Mouse (Mus musculus) ES-E14 (cell line): ENCODE results near the gene Dpysl5.

Source experiments
- HCFC1 ChIP-seq: IDR thresholded peaks from 2 replicates; pipeline ENCODE4 v1.6.1; 2012; ENCODE audit warnings: low read length, inconsistent platforms, borderline replicate concordance; ENCODE audit not compliant: insufficient read depth
- ZNF384 ChIP-seq: IDR thresholded peaks from 2 replicates; pipeline ENCODE4 v1.6.1; 2012; ENCODE audit warnings: low read depth, low read length, inconsistent platforms

DNA sequence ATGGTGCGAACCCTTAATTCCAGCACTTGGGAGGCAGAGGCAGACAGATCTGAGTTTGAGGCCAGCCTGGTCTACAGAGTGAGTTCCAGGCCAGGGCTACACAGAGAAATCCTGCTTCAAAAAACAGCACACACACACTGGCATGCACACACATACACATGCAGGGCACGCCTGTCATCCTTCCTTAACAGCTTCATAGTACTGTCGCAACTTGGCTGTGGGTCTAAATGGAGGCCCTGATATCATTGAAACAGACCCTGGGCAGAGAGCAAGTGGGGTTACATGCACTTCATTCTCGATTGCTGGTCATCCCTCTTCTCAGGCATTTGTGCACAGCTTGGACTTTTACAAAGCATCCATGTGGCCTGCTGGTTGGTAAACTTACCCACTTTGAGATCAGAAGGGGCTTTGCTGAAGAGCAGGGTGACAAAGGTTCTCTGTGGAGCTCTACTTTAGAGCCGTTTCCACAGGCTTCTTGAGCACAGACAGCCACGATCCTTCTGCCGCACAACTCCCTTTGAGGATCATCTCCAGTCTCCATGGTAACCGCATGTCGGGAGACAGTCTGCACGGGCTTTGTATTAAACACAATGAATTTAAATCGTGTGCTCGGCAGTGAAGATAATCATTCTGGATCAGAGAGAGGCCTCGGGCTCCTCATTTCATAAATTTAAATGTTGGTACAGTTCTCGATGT, 51.6 kb downstream of the Dpysl5 start:
- TF ChIP-seq ZNF384 (no peak), HCFC1 (no peak)
